Mouse (Mus musculus) testis, adult 10 weeks (tissue): ENCODE results near the gene Rer1. TPM values are rescaled to one million over a fixed set of nuclear protein-coding genes. Genes with fewer than 3 reads are reported as not detected.

Source experiments
- polyA plus RNA-seq: library from polyadenylated mRNA; stranded (reverse); fragments of 350-450 nt; fragmentation: Illumina TruSeq; extraction: RNeasy Lipid Tissue Mini Kit (QIAGEN cat#74804); gene quantifications from one replicate; pipeline ENCODE4 v1.2.3, GENCODE M21; 2014; ENCODE audit warnings: low read depth, low replicate concordance

Gene Rer1
- polyA plus RNA-seq = 95.1 TPM

DNA sequence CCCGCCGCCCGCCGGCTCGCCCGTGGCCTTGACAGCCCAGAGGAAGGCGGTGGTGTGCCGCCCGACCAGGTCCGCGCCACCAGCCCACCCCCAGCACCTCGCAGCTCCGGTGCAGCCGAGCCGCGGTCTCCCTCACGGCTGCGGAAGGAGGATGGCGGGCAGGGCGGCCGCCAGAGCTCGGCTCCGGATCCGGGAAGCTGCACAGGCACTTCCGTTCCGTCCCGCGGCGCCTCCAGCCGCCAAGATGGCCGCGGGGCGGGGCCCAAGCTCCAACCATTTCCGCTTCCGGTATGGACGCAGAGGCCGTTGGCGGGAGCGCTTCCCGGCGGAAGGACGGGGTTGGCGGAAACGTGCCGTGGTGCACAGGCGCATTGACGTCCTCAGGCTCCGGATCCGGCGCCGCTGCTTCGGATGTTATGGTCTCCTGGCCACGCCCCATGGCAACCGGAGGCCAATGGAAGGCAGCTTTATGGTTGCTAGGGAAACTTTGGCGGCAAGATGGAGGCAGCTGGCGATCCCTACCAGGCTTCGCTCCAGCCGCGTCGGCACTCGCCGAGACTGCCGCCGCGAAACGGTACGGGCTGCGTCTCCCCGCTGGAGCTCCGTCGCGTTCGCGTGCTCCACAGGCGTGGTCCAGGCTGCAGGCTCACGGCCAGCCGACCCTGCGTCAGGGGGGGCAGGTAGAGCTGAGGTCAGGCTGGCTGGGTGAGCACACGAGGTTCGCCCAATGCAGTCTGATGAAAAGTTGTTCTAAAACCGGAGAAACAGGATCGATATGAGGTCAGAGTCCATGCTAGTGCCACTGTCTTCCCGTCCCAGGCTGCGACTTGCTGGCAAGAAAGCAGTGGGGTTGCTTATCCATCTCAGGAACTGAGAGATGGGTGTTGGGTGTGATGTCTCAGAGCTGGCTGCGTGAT lies at the start of gene Rer1, which contains the start of gene Morn1:
Gene Rer1, minus strand, starts transcription at position 275 of the 917 bp plus-strand sequence.
Gene Morn1, plus strand, starts transcription at position 470 of the 917 bp plus-strand sequence.

DNA sequence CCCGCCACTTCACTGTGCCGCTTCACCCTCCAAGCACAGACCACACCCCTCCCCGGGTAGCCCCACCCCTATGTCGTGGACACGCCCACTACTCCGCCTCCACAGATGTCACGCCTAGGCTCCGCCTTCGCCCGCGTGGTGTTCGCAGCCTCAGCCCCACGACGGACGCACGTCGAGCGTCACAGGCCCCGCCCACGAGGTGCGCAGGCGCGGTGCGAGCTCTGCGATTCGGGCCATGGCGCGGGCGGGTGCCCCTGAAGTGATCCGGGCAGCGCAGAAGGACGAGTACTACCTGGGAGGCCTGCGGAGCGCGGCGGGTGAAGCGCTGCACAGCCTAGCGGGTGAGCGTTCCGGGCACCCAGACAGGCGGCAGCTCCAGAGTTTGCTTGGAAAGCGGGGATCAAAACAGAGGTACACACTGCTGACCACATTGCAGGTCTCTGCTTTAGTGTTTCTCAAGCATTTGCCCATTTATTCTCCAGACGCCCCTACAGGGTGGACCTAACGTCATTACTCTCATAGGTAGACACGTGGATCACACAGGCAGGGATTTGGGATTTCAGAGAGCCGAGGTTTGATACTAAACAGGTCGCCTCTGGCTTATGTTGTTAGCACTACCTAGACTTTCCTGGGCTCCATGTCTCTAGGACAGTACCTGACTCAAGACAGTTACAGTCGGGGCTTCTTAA lies 19.2 kb downstream of the Rer1 start, which contains the start of gene Pex10:
Gene Pex10, plus strand, starts transcription at position 183 of the 689 bp plus-strand sequence.

DNA sequence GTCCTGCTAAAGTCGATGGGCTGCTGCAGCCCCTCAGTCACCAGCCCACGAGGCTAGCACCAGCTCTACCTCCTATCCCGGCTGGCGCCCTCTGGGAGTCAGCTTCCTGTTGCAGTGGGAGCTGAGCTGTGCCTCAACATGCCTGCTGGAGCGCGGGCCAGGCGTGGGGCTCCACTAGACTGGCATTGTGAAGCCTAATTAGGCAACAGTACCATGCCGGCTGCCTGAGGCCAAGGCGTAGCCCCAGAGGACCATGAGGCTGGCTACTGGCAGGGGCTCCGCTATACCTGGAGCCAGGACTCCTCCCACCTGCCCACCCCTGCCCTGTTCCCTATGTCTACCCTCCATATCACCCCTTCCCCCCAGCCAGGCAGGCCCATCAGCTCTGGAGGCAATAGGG lies 29.5 kb downstream of the Rer1 start, which contains the start of gene Plch2:
Gene Plch2, minus strand, starts transcription at position 61 of the 400 bp plus-strand sequence.

Other genes with a start within 250 kb of the Rer1 start
- 0.49 TPM for gene Ttc34, start 248.9 kb downstream of the Rer1 start, polyA plus RNA-seq
- gene Mmel1, start 216.8 kb downstream of the Rer1 start, polyA plus RNA-seq = 35.2 TPM
- gene Fam213b, start 187.2 kb downstream of the Rer1 start, polyA plus RNA-seq = not detected
- not detected for gene Tnfrsf14, start 157.8 kb downstream of the Rer1 start, polyA plus RNA-seq
- not detected for gene Hes5, start 125.5 kb downstream of the Rer1 start, polyA plus RNA-seq
- 3.0 TPM for gene Pank4, start 122.3 kb downstream of the Rer1 start, polyA plus RNA-seq
- 0.10 TPM for gene Plch2, start 29.6 kb downstream of the Rer1 start, polyA plus RNA-seq
- gene Pex10, start 19.4 kb downstream of the Rer1 start, polyA plus RNA-seq = 0.70 TPM
- gene Morn1, start 195 bp upstream of the Rer1 start, polyA plus RNA-seq = 12.2 TPM
- 5.8 TPM for gene Ski, start 136.2 kb upstream of the Rer1 start, polyA plus RNA-seq
- 0.64 TPM for gene Faap20, start 163.4 kb upstream of the Rer1 start, polyA plus RNA-seq